Mouse (Mus musculus) ovary, postnatal 10 days (tissue): ENCODE measurements around the gene Gm3173.
"Not testable (repeated sequence)": the region's sequence is repeated elsewhere in the genome, so short reads cannot be mapped to it uniquely, and the experiment has no call there.

Experiments
- DNase-seq: peaks from one replicate; pipeline ENCODE4 v3.0.0; 2022; ENCODE audit warnings: low spot score

Gm3173 gene

GRCm38 (mm10) chr14:4430692-4431091 is at the start of gene Gm3173:
TSS of gene Gm3173 (plus strand) at chr14:4430992.
- DNase-seq: not testable (repeated sequence)

- not testable (repeated sequence) for DNase-seq
Observed at GRCm38 (mm10) chr14:4385606-4386005, 45.2 kb upstream of the Gm3173 start.

- not testable (repeated sequence) for DNase-seq
Observed at GRCm38 (mm10) chr14:4392841-4393530, 37.8 kb upstream of the Gm3173 start.

- not testable (repeated sequence) for DNase-seq
Observed at GRCm38 (mm10) chr14:4397226-4397625, 33.6 kb upstream of the Gm3173 start, which contains the start of gene Gm3159. TSS of gene Gm3159 (plus strand) at chr14:4397526.

GRCm38 (mm10) chr14:4398624-4399023 is 32.2 kb upstream of the Gm3173 start:
- DNase-seq: not testable (repeated sequence)

- not testable (repeated sequence) for DNase-seq
Observed at GRCm38 (mm10) chr14:4400115-4400789, 30.5 kb upstream of the Gm3173 start.

GRCm38 (mm10) chr14:4401245-4401644 is 29.5 kb upstream of the Gm3173 start:
- not testable (repeated sequence) for DNase-seq

GRCm38 (mm10) chr14:4403840-4404239 is 27.0 kb upstream of the Gm3173 start:
- DNase-seq: not testable (repeated sequence)

- DNase-seq: not testable (repeated sequence)
Observed at GRCm38 (mm10) chr14:4409939-4410338, 20.9 kb upstream of the Gm3173 start.

GRCm38 (mm10) chr14:4414965-4415835 is 15.6 kb upstream of the Gm3173 start, which contains the start of gene Gm3164:
TSS of gene Gm3164 (plus strand) at chr14:4415448.
- not testable (repeated sequence) for DNase-seq

- DNase-seq: not testable (repeated sequence)
Observed at GRCm38 (mm10) chr14:4481445-4481844, 50.7 kb downstream of the Gm3173 start, which contains the start of gene Gm3182. TSS of gene Gm3182 (plus strand) at chr14:4481745.

- not testable (repeated sequence) for DNase-seq
Observed at GRCm38 (mm10) chr14:4499425-4499824, 68.6 kb downstream of the Gm3173 start.

- not testable (repeated sequence) for DNase-seq
Observed at GRCm38 (mm10) chr14:4555105-4555504, 124.3 kb downstream of the Gm3173 start, which contains the start of gene Gm3047. TSS of gene Gm3047 (plus strand) at chr14:4555405.
